25 mouse cellular contexts compared by ENCODE assay signal in genomic region chr14:72081473-72081872, GRCm38 (mm10).
"Had no signal": no experiment of that assay in that cellular context is flagged by ENCODE, and none has a peak within 500 bp of the region (broad histone marks: within the 10 kb centered on the region; RNA-seq: fewer than 3 reads in every experiment).

No protein-coding gene starts in this region.

- H3K4me3 ChIP-seq: gastrocnemius, adult 2 months; heart, embryonic 10.5 days; heart, embryonic 12.5 days; hindbrain, embryonic 10.5 days; hindbrain, embryonic 12.5 days; intestine, embryonic 15.5 days; layer of hippocampus, adult 2 months; left cerebral cortex, adult 2 months; limb, embryonic 10.5 days; limb, embryonic 12.5 days had no signal

- H3K9me3 ChIP-seq: heart, embryonic 10.5 days; heart, embryonic 12.5 days; hindbrain, embryonic 10.5 days; hindbrain, embryonic 12.5 days; intestine, embryonic 15.5 days; limb, embryonic 10.5 days; limb, embryonic 12.5 days had no signal

- H3K27me3 ChIP-seq: heart, embryonic 12.5 days; hindbrain, embryonic 12.5 days; intestine, embryonic 15.5 days; limb, embryonic 12.5 days had no signal

- H3K27ac ChIP-seq: gastrocnemius, adult 2 months; heart, embryonic 10.5 days; hindbrain, embryonic 10.5 days; hindbrain, embryonic 12.5 days; hindbrain, embryonic 14.5 days; intestine, embryonic 15.5 days; layer of hippocampus, adult 2 months; left cerebral cortex, adult 2 months; limb, embryonic 10.5 days; limb, embryonic 12.5 days had no signal

- H3K9ac ChIP-seq: heart, embryonic 12.5 days; hindbrain, embryonic 12.5 days; hindbrain, embryonic 14.5 days; intestine, embryonic 15.5 days; limb, embryonic 12.5 days had no signal

- ATAC-seq: hindbrain, embryonic 16.5 days; inflammation-experienced regulatory T-cells, adult 6 months; intestine, embryonic 15.5 days; intestine, postnatal 0 days had no signal

- H3K36me3 ChIP-seq: heart, embryonic 10.5 days; heart, embryonic 12.5 days; hindbrain, embryonic 10.5 days; hindbrain, embryonic 12.5 days; intestine, embryonic 15.5 days; limb, embryonic 10.5 days; limb, embryonic 12.5 days had no signal

- H3K4me2 ChIP-seq: heart, embryonic 12.5 days; hindbrain, embryonic 12.5 days; hindbrain, embryonic 14.5 days; intestine, embryonic 15.5 days; limb, embryonic 12.5 days; liver, embryonic 11.5 days had no signal

- H3K4me1 ChIP-seq: heart, embryonic 10.5 days; heart, embryonic 12.5 days; hindbrain, embryonic 10.5 days; hindbrain, embryonic 12.5 days; intestine, embryonic 15.5 days; limb, embryonic 10.5 days; limb, embryonic 12.5 days had no signal

- DNase-seq: gastrocnemius, adult 2 months; gastrocnemius, postnatal 10 days; gastrocnemius, postnatal 25 days; heart, adult 18-20 months; heart, postnatal 10 days; heart, postnatal 4 days; kidney, adult 18-20 months; kidney, adult 9 months; kidney, postnatal 14 days; kidney, postnatal 4 days; liver had no signal
